Mouse (Mus musculus) kidney, embryonic 15.5 days (tissue): ENCODE measurements at regions not wholly inside any gene's neighbourhood (a gene's known extent, or its start where the extent isn't known, plus 50 kb on each side); places are given as distances from the start of the nearest gene placed in this dataset.

Experiments used
- ATAC-seq: fragments of 200-750 bp; cut with Nextera tagmentation; replicated peaks from 2 replicates; pipeline ENCODE4 v1.8.0; 2017; ENCODE audit warnings: moderate TSS enrichment; ENCODE audit not compliant: low FRiP score
- H3K27ac ChIP-seq: fragments of 300-500 bp; sonication (generic); 2 replicates; pipeline ENCODE4 v1.5.1; 2015; ENCODE audit warnings: mild to moderate bottlenecking, inconsistent platforms
- H3K27me3 ChIP-seq: fragments of 300-500 bp; sonication (generic); 2 replicates; pipeline ENCODE4 v1.6.1; 2015; ENCODE audit warnings: inconsistent platforms
- H3K36me3 ChIP-seq: fragments of 300-500 bp; sonication (generic); 2 replicates; pipeline ENCODE4 v1.6.1; 2015; ENCODE audit warnings: inconsistent platforms
- H3K4me1 ChIP-seq: fragments of 300-500 bp; sonication (generic); 2 replicates; pipeline ENCODE4 v1.6.1; 2015; ENCODE audit warnings: inconsistent platforms
- H3K4me2 ChIP-seq: fragments of 300-500 bp; sonication (generic); 2 replicates; pipeline ENCODE4 v1.6.1; 2015; ENCODE audit warnings: moderate library complexity, mild to moderate bottlenecking, inconsistent platforms
- H3K4me3 ChIP-seq: fragments of 300-500 bp; sonication (generic); replicated peaks from 2 replicates; pipeline ENCODE4 v1.5.1; 2015; ENCODE audit warnings: mild to moderate bottlenecking, inconsistent platforms
- H3K9ac ChIP-seq: fragments of 300-500 bp; sonication (generic); 2 replicates; pipeline ENCODE4 v1.6.1; 2015; ENCODE audit warnings: mild to moderate bottlenecking, inconsistent platforms
- H3K9me3 ChIP-seq: fragments of 300-500 bp; sonication (generic); replicated peaks from 2 replicates; pipeline ENCODE4 v1.6.1; 2016; ENCODE audit warnings: inconsistent platforms
- whole genome bisulfite sequencing: fragments of 180-500 bp; shearing (Covaris S2); methylation state at CpG from one replicate; pipeline ENCODE4 v1.1.7; 2015; ENCODE audit warnings: mixed read lengths; 5-methylcytosine and 5-hydroxymethylcytosine counted together

DNA sequence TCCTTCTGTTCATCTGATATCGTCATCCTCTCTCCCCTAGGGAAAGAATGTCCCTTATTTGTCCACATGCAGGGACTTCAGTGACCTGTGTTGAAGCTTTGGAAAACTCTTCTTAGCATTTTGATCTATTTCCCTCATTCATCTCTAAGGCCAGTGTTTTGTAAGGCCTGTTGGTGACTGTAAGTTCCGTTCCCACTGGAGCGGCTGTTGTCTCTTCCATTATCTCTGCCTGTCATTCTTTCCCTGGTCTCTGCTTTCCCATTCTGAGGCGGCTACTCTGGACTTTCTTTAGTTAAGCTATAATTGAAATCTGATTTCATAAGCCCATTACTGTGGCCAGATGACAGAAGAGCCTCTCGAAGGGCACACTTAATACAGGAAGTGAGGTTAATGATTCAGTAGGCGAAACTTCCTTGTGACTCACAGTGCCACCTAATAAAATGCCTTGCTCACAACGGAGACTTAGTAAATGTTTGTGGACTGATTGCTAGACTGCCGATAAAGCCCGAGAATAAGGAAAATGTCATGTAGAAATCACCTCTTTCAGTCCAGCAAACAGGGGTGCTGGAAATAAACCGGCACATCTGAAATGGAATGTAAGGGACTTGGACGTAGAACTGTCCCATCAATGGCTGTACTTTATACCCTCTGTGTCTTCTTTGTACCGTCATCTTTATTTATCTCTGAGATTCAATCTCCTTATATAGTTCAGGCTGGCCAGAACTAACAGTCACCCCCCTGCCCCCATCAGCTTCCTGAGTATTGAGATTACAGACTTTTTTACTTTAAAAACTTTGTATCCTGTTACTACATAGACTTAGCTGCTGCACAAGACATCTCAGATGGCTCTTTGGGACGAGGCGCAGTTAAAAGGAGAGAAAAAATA lies 250.1 kb downstream of the Klf5 start:
- no peak overlapping the region for H3K27ac ChIP-seq
- H3K4me3 ChIP-seq = no peak overlapping the region
- no peaks in the 10 kb centered on the region for H3K9me3 ChIP-seq
- peaks cover 4% of the 10 kb centered on the region; the same call in 1 of the 2 replicates for H3K4me1 ChIP-seq
- no peaks in the 10 kb centered on the region for H3K27me3 ChIP-seq
- H3K36me3 ChIP-seq = no peaks in the 10 kb centered on the region
- ATAC-seq = 0 out of 2 replicates have a peak, but pooled peaks have one; percentile 36
- 60% methylated on average over 14 of the region's 14 CpGs for WGBS
- no peak overlapping the region for H3K9ac ChIP-seq
- H3K4me2 ChIP-seq = no peak overlapping the region

DNA sequence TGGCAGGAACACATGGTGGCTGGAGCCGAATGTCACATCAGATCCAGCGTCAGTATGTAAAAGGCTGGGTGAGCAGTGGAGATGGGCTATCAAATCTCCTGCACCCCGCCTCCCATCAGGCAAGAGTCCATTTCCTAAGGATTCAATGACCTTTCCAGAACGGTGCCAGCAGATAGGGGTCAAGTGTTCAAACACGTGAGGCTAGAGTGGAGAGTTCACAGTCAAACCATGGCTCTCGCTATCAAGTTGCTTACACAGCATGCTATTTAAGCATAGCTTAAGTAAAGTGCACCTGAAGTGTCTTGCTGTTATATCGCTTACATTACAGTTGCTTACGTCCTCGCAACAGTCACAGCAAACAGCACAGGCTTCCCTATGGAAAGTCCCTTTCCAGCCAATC lies 265.5 kb downstream of the Klf5 start:
- no peak overlapping the region for H3K9ac ChIP-seq
- H3K36me3 ChIP-seq = no peaks in the 10 kb centered on the region
- no peaks in the 10 kb centered on the region for H3K4me1 ChIP-seq
- WGBS = 59% methylated on average over 9 of the region's 9 CpGs
- H3K4me2 ChIP-seq = no peak overlapping the region
- no peak for ATAC-seq
- H3K27ac ChIP-seq = no peak overlapping the region
- no peaks in the 10 kb centered on the region for H3K27me3 ChIP-seq
- no peaks in the 10 kb centered on the region for H3K9me3 ChIP-seq
- no peak overlapping the region for H3K4me3 ChIP-seq

DNA sequence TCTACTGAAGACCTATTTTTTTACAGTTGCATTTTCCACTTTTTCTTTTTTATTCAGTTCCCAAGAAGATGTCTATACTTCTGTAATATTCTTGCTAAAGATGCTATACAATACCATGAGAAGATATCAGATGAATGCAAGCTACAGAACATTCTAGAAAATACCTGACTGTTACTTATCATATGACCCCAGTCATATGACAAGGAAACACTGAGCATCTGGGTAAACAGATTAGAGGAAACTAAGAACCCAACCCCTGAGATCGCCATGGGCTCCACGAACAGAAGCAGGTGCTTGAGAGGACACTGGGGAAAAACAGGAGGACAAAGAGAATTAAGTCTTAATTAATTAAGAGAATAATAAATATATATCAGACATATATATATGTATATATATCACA lies 275.7 kb downstream of the Klf5 start:
- Histone ChIP-seq H3K27ac (no peak overlapping the region), H3K4me3 (no peak overlapping the region), H3K4me2 (no peak overlapping the region), H3K27me3 (no peaks in the 10 kb centered on the region), H3K9ac (no peak overlapping the region), H3K9me3 (no peaks in the 10 kb centered on the region), H3K4me1 (peaks cover 12% of the 10 kb centered on the region; the same call in 1 of the 2 replicates), H3K36me3 (no peaks in the 10 kb centered on the region)
- WGBS = 81% methylated on average over 2 of the region's 2 CpGs
- no peak for ATAC-seq

DNA sequence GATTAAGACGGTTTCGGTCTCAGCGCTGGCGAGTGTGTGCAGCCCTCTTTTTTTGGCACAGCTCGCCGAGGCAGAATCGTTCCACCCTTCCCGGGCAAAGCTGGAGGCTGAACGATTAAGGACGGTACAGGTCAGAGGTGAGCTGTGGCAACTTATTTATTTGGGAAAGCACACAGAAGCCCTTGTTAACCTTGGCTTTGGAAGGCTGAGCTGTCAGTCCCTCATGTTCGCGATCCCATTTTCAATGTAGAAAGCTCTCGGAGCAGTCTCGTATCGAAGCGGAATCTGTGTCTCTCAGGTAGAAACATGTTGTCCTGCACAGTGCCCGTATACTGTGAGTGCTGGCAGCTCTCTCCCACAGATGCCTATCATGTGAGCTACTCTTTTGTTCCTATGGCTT lies 280.2 kb downstream of the Klf5 start:
- Histone ChIP-seq H3K27me3 (no peaks in the 10 kb centered on the region), H3K4me3 (peak overlapping the region; percentile 32), H3K9me3 (no peaks in the 10 kb centered on the region), H3K36me3 (no peaks in the 10 kb centered on the region), H3K27ac (peak overlapping the region; percentile 63), H3K4me2 (peak overlapping the region; percentile 57), H3K9ac (no peak overlapping the region), H3K4me1 (peaks cover 16% of the 10 kb centered on the region; the same call in 1 of the 2 replicates)
- 29% methylated on average over 17 of the region's 17 CpGs for WGBS
- peak; percentile 43; the same call in 1 of the 2 replicates for ATAC-seq

DNA sequence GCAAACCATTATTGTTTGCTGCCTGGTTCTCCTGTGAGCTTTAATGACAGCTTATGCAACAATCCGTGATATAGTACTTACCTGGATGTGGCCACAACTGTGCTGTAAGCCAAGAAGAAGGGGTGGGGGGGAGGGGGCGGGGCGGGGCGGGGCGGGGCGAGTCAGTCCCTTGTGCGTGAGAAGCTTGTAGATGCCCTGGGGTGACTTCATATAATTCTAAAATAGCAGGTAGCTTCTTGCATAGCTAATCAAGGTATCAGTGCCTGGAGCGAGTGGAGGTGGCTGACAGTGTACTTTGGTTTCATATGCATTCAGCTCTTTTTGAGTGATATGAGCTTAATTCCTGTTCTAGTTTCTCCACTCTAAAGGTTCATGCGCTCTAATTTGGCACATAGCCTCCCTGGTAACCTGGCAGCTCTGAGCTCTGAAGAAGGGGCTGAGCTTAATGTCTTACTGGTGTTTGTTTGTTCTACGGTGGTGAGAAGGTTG lies 280.8 kb downstream of the Klf5 start:
- peak; percentile 44 for ATAC-seq
- H3K9me3 ChIP-seq = no peaks in the 10 kb centered on the region
- H3K9ac ChIP-seq = no peak overlapping the region
- H3K4me2 ChIP-seq = peak overlapping the region; percentile 57
- peak overlapping the region; percentile 63 for H3K27ac ChIP-seq
- H3K36me3 ChIP-seq = no peaks in the 10 kb centered on the region
- 25% methylated on average over 10 of the region's 10 CpGs for WGBS
- H3K4me3 ChIP-seq = peak overlapping the region; percentile 32; the same call in 1 of the 2 replicates
- peaks cover 16% of the 10 kb centered on the region; the same call in 1 of the 2 replicates for H3K4me1 ChIP-seq
- H3K27me3 ChIP-seq = no peaks in the 10 kb centered on the region

DNA sequence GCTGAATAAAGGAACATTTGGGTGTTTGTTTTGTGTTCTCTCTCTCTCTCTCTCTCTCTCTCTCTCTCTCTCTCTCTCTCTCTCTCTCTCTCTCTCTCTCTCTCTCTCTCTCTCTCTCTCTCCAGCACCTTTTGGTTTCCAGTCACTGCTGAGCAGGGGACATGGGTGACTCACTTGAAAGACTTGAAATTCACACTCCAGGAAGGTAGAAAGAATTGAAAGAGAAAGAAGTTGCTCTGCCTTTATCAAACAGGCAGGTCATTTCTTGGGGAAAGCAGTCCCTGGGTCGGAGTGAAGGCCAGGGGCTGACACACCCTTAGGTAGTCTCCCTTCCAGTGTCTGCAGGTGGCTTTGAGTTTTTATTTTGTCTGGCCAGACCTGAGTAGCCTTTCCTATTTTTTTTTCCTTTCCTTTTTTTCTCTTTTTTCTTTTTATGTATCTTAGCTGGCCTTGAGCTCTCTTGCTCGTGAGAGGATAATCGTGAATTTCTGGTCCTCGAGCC lies 281.3 kb downstream of the Klf5 start:
- peak overlapping the region; percentile 57; the same call in 1 of the 2 replicates for H3K4me2 ChIP-seq
- H3K36me3 ChIP-seq = no peaks in the 10 kb centered on the region
- 0 out of 2 replicates have a peak overlapping the region, but pooled peaks have one; percentile 63 for H3K27ac ChIP-seq
- no peak overlapping the region for H3K9ac ChIP-seq
- no peaks in the 10 kb centered on the region for H3K27me3 ChIP-seq
- ATAC-seq = no peak
- WGBS = 74% methylated on average over 4 of the region's 4 CpGs
- H3K4me3 ChIP-seq = no peak overlapping the region
- peaks cover 16% of the 10 kb centered on the region; the same call in 1 of the 2 replicates for H3K4me1 ChIP-seq
- H3K9me3 ChIP-seq = no peaks in the 10 kb centered on the region

DNA sequence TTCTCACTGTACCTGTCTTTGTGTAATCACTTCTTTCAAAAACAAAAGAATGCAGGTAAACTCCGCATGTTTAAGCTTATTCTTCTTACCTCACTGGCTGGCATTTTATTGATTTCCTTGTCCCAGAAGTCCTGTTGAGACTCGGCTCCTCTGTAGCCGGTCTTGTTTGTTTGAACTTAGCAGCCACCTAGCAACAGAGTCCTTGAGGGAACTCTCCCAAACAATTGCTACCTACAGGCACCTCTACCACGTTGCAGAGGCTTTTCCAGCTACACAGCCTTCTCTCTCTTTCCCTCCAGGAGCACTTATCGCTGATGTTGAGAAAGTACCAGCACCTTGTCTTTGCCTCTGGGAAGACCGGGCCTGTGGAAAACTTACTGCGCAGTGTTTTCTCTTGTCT lies 285.7 kb downstream of the Klf5 start:
- ATAC-seq = no peak
- WGBS = 59% methylated on average over 7 of the region's 7 CpGs
- H3K27ac ChIP-seq = no peak overlapping the region

DNA sequence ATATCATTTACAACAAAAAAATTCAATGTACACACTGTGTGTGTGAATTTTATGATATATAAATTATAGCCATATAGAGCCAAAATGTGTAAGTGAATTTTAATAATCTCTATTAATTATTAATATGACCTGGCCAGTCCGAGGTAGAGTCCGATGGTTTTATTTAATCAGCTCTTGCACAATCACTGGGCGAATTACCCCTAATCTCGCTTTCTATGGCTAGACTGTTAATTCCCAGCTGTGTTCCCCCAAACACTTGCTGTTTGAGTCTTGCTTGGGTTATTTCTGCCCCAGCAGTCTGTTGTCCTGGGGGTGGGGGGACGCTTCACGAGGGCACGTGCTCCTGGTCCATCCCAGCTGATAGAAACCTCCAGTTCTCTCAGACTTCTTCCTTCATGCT lies 287.5 kb downstream of the Klf5 start:
- Histone ChIP-seq H3K27me3 (no peaks in the 10 kb centered on the region), H3K4me1 (peaks cover 3% of the 10 kb centered on the region; the same call in 1 of the 2 replicates), H3K9ac (no peak overlapping the region), H3K4me2 (no peak overlapping the region), H3K36me3 (no peaks in the 10 kb centered on the region), H3K9me3 (no peaks in the 10 kb centered on the region), H3K27ac (no peak overlapping the region), H3K4me3 (no peak overlapping the region)
- no peak for ATAC-seq
- 87% methylated on average over 7 of the region's 7 CpGs for WGBS

More for the DNA sequence above, 285.7 kb downstream of the Klf5 start:
- Histone ChIP-seq H3K4me1 (0 out of 2 replicates have a peak, but pooled peaks cover 4% of the 10 kb centered on the region), H3K4me2 (no peak overlapping the region), H3K4me3 (no peak overlapping the region), H3K9me3 (no peaks in the 10 kb centered on the region), H3K27me3 (no peaks in the 10 kb centered on the region), H3K9ac (no peak overlapping the region), H3K36me3 (no peaks in the 10 kb centered on the region)

DNA sequence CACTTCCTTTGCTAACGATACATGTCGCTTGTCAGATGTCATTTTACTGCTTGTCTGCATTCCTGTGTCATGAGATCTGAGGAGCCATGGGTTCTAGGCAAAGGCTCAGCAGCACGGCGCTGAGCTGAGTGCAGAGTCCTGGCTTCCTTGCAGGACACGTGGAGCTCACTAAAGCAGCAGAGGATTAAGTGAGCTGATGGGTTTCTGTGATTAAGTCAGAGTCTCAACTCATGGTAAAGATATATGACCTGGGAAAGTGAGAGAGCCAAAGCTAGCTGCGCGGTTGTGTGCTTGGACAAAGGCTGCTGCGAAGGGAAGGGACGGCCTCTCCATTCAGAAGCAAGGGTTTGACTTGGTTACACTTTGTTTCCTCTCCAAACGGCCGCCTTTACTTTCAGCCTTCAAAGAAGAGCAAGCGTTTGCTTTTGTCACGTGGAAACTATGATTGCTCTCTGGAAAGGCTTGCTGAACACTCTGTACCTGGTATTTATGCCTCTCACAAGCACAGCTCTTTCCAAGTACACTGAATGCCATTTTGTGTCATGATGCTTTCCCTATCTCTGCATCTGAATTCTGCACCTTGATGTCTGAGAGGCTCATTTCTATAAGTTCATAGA lies 292.5 kb downstream of the Klf5 start:
- H3K27ac ChIP-seq = no peak overlapping the region
- no peak for ATAC-seq
- peaks cover 6% of the 10 kb centered on the region; the same call in 1 of the 2 replicates for H3K4me1 ChIP-seq
- no peaks in the 10 kb centered on the region for H3K36me3 ChIP-seq
- no peak overlapping the region; the same call in 1 of the 2 replicates for H3K4me2 ChIP-seq
- no peak overlapping the region for H3K4me3 ChIP-seq
- 28% methylated on average over 13 of the region's 13 CpGs for WGBS
- no peak overlapping the region for H3K9ac ChIP-seq
- H3K27me3 ChIP-seq = no peaks in the 10 kb centered on the region
- H3K9me3 ChIP-seq = no peaks in the 10 kb centered on the region

DNA sequence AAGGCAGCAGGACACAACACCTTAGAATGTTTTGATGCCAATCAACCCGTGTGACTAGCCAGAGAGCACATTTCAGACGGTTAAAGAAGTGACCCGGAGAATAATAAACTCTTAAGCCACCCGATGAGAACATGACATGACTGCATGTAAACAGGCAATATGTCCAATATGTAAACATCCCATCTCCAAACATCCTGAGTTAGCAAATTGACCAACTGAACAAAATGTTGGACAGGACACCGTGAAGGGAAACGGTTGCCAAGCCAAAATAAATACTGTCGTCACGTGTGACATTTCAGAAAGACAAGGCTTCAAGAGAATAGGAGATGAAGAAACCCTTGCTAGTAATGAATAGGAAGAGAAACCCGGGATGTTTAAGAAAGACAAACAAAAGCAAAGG lies 294.4 kb downstream of the Klf5 start:
- Histone ChIP-seq H3K9ac (no peak overlapping the region), H3K4me2 (no peak overlapping the region), H3K36me3 (no peaks in the 10 kb centered on the region), H3K9me3 (no peaks in the 10 kb centered on the region), H3K27me3 (no peaks in the 10 kb centered on the region), H3K4me1 (peaks cover 6% of the 10 kb centered on the region; the same call in 1 of the 2 replicates), H3K27ac (no peak overlapping the region), H3K4me3 (no peak overlapping the region)
- ATAC-seq = no peak
- 72% methylated on average over 9 of the region's 9 CpGs for WGBS

DNA sequence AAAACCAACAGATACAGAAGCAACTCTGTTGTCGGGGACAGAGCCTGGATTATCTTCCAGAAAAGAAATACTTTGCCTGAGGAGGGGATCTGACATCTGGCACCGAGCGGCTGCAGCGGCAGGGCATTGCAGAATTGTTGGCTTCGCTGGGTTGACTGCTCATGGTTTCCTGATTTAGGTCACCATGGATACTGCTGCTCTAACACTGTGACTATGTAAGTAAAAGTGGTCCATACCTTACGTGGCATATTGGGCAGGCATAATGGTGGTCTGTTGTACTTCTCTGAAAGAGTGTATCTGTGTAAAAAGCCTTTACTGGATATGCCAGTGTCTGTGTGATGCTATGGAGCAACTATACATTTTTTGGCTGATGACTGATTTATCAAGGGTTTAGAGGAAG lies 295.4 kb downstream of the Klf5 start:
- Histone ChIP-seq H3K4me1 (peaks cover 6% of the 10 kb centered on the region; the same call in 1 of the 2 replicates), H3K4me3 (no peak overlapping the region), H3K36me3 (no peaks in the 10 kb centered on the region), H3K27me3 (no peaks in the 10 kb centered on the region), H3K4me2 (no peak overlapping the region), H3K9ac (no peak overlapping the region), H3K9me3 (no peaks in the 10 kb centered on the region), H3K27ac (no peak overlapping the region)
- 60% methylated on average over 6 of the region's 6 CpGs for WGBS
- no peak for ATAC-seq

DNA sequence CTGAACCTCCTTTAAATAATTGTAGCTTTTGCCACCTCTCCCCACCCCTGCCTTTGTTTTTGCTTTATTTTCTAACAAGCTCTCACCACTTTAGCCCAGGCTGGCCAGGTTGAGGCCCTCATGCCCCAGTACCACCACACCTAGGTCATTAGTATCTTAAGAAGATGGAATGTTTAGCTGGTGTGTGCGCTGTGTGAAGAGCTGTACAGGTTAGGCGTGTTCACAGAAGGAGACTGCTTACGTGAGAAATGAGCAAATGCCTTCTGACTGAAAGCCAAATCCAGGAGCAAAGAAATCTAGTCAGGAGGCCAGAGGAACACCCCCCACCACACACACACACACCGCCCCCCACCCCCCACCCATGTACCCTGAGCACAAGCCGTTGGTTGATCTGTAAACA lies 303.4 kb downstream of the Klf5 start:
- H3K27me3 ChIP-seq = no peaks in the 10 kb centered on the region
- H3K9me3 ChIP-seq = no peaks in the 10 kb centered on the region
- no peak overlapping the region for H3K4me3 ChIP-seq
- H3K9ac ChIP-seq = no peak overlapping the region
- no peak overlapping the region for H3K4me2 ChIP-seq
- H3K36me3 ChIP-seq = no peaks in the 10 kb centered on the region
- 87% methylated on average over 5 of the region's 5 CpGs for WGBS
- no peak for ATAC-seq
- no peaks in the 10 kb centered on the region for H3K4me1 ChIP-seq
- H3K27ac ChIP-seq = no peak overlapping the region
